Mouse (Mus musculus): ENCODE data around the gene Gna13.

The Gna13 gene

DNA sequence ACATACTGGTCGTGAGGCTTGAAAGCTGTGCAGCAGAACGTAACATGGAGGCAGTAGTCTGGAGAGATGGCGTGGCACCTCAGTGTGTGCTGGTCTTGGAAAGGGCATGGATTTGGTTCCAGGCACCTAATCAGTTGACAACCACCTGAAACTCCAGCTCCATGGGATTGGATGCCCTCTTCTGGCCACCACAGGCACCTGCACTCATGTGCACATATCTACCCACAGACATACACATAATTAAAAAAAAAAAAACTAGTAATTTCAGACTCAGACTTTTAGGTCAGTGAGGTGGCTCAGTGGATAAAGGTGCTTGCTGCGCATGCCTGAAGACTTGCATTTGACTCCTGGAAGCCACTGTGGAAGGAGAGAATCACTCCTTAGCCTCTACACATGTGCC is 59.6 kb downstream of the Gna13 start:
- DNase-seq (ENCODE audit: low spot score in 2 of 2): no peak

DNA sequence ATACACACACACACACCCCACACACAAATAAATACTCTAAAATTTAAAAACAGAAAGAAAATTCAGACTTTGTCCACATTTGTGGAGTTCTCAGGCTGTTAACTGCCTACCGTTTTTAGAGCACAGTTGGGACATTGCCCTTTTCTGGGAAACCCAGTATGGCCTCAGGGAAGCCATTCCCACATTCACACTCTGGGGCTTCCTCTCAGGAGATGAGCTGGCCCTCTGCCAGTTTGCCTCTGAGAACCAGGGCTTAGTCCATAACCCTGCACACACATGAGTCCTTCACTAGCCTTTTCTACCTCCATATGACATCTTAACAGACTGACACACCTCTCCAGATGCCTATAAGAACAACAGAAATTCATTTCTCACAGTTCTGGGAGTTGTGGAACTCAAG is 60.7 kb downstream of the Gna13 start:
- DNase-seq (ENCODE audit: low spot score in 2 of 2): no peak

DNA sequence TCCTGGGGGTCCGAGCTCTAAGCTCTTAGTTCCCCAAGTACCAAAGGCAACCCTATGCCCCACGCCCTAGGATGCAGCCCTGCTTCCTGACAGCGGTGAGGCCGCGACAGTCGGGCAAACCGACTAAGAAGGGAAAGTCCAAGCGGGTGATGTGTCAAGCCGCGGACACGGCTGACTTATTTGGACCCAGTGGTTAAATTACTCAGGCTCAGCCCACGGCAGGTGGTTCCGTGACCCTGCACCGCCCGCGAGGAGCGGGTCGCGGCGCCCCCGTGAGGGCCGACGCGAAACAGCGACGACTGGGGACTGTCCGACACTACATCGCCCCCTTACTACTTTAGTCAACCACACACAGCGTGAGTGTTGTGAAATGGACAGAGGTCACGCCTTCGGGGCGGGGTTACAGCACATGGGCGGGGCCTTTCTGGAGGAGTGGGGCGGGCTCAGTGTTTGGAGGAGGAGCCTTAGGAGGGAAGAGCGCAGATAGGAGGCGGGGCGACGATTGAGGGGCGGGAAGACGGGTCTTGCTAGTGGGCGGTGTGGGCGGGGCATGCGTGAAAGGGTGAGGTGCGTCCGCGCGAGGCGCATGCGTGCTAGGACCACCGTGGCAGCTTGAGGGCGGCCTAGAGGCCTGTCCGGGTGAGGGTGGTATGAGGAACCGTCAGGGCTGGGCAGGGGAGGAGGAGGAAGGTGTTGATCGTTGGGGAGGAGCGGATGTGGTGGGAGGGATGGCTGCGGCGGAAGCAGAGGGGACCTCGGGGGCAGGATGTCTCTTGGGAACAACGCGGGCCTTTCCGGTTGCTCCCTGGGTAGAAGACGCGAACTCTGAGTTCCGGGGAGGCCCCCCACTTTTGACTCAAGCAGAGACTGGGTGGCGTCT is 63.0 kb downstream of the Gna13 start, which contains the start of gene Amz2:
TSS of gene Amz2 (plus strand) at position 555 of the 880 bp plus-strand sequence.
- peak; percentile 98 to 99 for DNase-seq (ENCODE audit: low spot score in 2 of 2)

GRCm38 (mm10) chr11:109426272-109426586 is 63.6 kb downstream of the Gna13 start:
- no peak for DNase-seq (ENCODE audit: low spot score in 2 of 2)

DNA sequence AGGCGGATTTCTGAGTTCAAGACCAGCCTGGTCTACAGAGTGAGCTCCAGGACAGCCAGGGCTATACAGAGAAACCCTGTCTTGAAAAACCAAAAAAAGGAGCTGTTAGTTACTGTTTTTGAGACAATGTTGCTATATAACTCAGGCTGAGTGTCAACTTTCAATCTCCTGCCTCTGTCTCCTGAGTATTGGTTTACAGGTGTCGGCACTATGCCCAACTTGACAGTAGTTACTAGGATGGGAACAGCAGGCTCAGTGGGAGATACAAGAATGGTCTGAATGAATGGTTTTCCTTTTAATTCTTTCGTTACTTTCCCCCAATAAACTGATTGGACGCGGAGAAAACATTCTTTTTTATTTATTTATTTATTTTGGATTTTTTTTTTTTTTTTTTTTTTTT is 64.7 kb downstream of the Gna13 start:
- no peak for DNase-seq (ENCODE audit: low spot score in 2 of 2)

- DNase-seq (ENCODE audit: low spot score in 2 of 2): no peak
Measured at GRCm38 (mm10) chr11:109434233-109434798, 71.7 kb downstream of the Gna13 start.

GRCm38 (mm10) chr11:109436889-109437288 is 74.3 kb downstream of the Gna13 start:
- DNase-seq (ENCODE audit: low spot score in 2 of 2): no peak

- DNase-seq (ENCODE audit: low spot score in 2 of 2): no peak
Measured at GRCm38 (mm10) chr11:109439209-109439608, 76.6 kb downstream of the Gna13 start.

GRCm38 (mm10) chr11:109439829-109440340 is 77.3 kb downstream of the Gna13 start:
- peak; percentile 71 to 78 for DNase-seq (ENCODE audit: low spot score in 2 of 2)

DNA sequence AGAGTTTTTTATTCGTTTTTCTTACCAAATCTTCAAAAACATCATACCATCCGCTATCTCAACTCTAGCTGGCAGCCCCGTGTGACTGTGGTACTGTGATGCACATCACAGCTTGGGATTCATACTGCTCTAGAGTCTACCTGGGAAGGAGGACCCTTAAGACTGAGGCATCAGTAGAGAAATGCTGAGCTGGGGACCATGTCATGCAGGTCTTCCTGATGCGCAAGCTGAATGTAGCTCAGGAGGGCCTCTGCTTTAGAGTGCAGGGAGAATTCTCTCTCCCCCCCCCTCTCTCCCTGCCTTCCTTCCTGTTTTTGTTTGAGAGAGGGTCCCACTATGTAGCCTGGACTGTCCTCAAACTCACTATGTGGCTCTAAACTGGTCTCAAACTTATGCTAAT is 78.0 kb downstream of the Gna13 start:
- no peak for DNase-seq (ENCODE audit: low spot score in 2 of 2)

- DNase-seq (ENCODE audit: low spot score in 2 of 2): peak; percentile 43 to 59
Measured at GRCm38 (mm10) chr11:109441119-109441518, 78.5 kb downstream of the Gna13 start.

GRCm38 (mm10) chr11:109442166-109442730 is 79.6 kb downstream of the Gna13 start:
- no peak for DNase-seq (ENCODE audit: low spot score in 2 of 2)

- no peak for DNase-seq (ENCODE audit: low spot score in 2 of 2)
Measured at GRCm38 (mm10) chr11:109443468-109444263, 81.0 kb downstream of the Gna13 start.

DNA sequence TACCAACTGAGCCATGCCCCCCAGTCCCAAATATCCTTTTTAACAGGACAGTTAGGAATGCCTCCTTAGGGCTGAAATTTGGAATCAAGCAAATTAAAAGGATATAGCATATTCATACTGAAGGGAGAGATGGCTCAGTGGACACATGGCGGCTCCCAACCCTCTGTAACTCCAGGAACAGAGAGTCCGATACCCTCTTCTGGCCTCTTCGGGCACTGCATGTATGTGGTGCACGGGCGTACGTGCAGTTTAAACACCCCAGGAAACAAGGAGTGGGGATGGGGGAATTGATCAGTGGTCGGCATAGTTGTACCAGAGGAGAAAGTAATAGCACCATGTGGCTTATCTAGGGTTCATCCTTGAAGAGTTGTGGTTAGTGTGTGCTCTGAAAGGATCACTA is 82.0 kb downstream of the Gna13 start:
- DNase-seq (ENCODE audit: low spot score in 2 of 2): peak in 1 of 2 experiments; percentile 47

DNA sequence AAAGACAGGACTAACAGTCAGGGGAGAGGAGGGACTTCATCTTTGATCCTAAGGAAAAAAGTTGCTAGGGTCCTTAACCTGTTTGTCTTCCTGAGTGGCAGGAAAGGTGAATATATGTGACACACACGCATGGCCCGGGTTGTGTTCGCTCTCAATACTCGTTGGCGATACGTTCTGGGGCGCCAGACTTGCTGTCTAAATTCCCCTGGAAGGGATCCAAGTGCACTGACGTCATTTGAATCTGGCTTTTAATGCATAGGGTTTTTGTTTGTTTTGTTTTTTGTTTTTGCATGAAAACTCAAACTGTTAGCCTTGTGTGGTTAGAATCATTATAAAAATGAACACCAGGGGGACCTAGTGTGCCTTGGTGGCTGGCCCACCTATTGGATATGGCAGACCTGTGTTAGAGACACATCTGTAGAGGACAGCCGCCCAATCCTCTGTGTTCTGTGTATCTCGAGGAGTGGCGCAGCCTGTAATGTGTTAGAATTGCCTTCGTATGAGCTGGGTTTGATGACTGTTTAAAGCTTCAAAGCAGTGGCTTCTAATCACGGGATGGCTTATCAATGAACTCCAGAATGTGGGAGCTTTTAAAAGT is 82.9 kb downstream of the Gna13 start:
- DNase-seq (ENCODE audit: low spot score in 2 of 2): peak in 1 of 2 experiments; percentile 88
